Mouse (Mus musculus) forebrain, postnatal 0 days (tissue): Measurements from ENCODE around the gene Tmem170b. TPM values are rescaled to one million over a fixed set of nuclear protein-coding genes. Genes with fewer than 3 reads are reported as not detected.
A peak's percentile ranks its signal among the peaks of the same experiment; 100 is the strongest.

Source experiments
- ATAC-seq: fragments of 200-750 bp; cut with Nextera tagmentation; 2 replicates; pipeline ENCODE4 v1.8.0; 2017; ENCODE audit warnings: mild to moderate bottlenecking, moderate library complexity
- DNase-seq: peaks from one replicate; pipeline ENCODE4 v3.0.0-alpha.2; 2015
- H3K27ac ChIP-seq: fragments of 300-500 bp; sonication (generic); 2 replicates; pipeline ENCODE4 v1.5.1; 2014; ENCODE audit warnings: low read depth, mild to moderate bottlenecking, antibody characterized with exemption, low read length, moderate library complexity, mixed read lengths
- H3K27me3 ChIP-seq: fragments of 300-500 bp; sonication (generic); 2 replicates; pipeline ENCODE4 v1.6.1; 2014; ENCODE audit warnings: mild to moderate bottlenecking, low read length, mixed read lengths; ENCODE audit not compliant: insufficient read depth
- H3K36me3 ChIP-seq: fragments of 300-500 bp; sonication (generic); 2 replicates; pipeline ENCODE4 v1.6.1; 2014; ENCODE audit warnings: mild to moderate bottlenecking, moderate library complexity; ENCODE audit not compliant: insufficient read depth
- H3K4me1 ChIP-seq: fragments of 300-500 bp; sonication (generic); 2 replicates; pipeline ENCODE4 v1.6.1; 2014; ENCODE audit warnings: antibody characterized with exemption; ENCODE audit not compliant: insufficient read depth
- H3K4me2 ChIP-seq: fragments of 300-500 bp; sonication (generic); 2 replicates; pipeline ENCODE4 v1.6.1; 2014; ENCODE audit warnings: low read depth, mild to moderate bottlenecking, moderate library complexity
- H3K4me3 ChIP-seq: fragments of 300-500 bp; sonication (generic); 2 replicates; pipeline ENCODE4 v1.5.1; 2014; ENCODE audit warnings: low read depth, low read length, mixed read lengths
- H3K9ac ChIP-seq: fragments of 300-500 bp; sonication (generic); 2 replicates; pipeline ENCODE4 v1.6.1; 2014; ENCODE audit warnings: mild to moderate bottlenecking
- H3K9me3 ChIP-seq: fragments of 300-500 bp; sonication (generic); 2 replicates; pipeline ENCODE4 v1.6.1; 2016; ENCODE audit warnings: low read length
- CTCF ChIP-seq: sonication (generic); IDR thresholded peaks from 2 replicates; pipeline ENCODE4 v1.5.1; 2016; ENCODE audit warnings: antibody characterized with exemption, control low read depth, low read depth
- WGBS: fragments of 180-500 bp; shearing (Covaris S2); extraction: QIAGEN DNeasy Blood & Tissue Kit; methylation state at CpG from one replicate; pipeline ENCODE4 v1.1.7; 2014; 5-methylcytosine and 5-hydroxymethylcytosine counted together
- polyA plus RNA-seq: library from polyadenylated mRNA; unstranded; fragments of >200 nt; fragmentation: Nextera tagmentation; extraction: Ambion mirVana; gene quantifications from 2 replicates; pipeline ENCODE4 v1.2.1, GENCODE M21; 2015
- total RNA-seq: library from RNA; depleted of rRNA; stranded (reverse); fragments of >200 nt; gene quantifications from 2 replicates; pipeline ENCODE4 v1.2.3, GENCODE M21; 2014; rRNA removed

Gene Tmem170b
- 32.9 and 35.6 TPM in 2 replicates for total RNA-seq
- 19.2 and 33.7 TPM in 2 replicates for polyA plus RNA-seq

- Histone ChIP-seq H3K4me1 (peaks cover 20% of the 10 kb centered on the region), H3K9ac (peak within 1 kb of the TSS; percentile 97), H3K27ac (peak within 1 kb of the TSS; percentile 92), H3K4me2 (peak within 1 kb of the TSS; percentile 81), H3K36me3 (no peaks in the 10 kb centered on the region), H3K9me3 (no peaks in the 10 kb centered on the region), H3K27me3 (no peaks in the 10 kb centered on the region), H3K4me3 (peak within 1 kb of the TSS; percentile 99)
- TF ChIP-seq CTCF, result peak; percentile 23; the same call in 1 of the 2 replicates
- under 1% methylated on average over 68 of the region's 87 CpGs for WGBS
- ATAC-seq (peak; percentile 99), DNase-seq (peak; percentile 99)
Observed at GRCm38 (mm10) chr13:41605099-41606010, at the start of gene Tmem170b. Gene Tmem170b (plus strand): TSS chr13:41605907.

GRCm38 (mm10) chr13:41561024-41561423, 44.7 kb upstream of the Tmem170b start:
- 85% methylated on average over 4 of the region's 4 CpGs for WGBS
- no peak for ATAC-seq
- H3K36me3 ChIP-seq, result no peaks in the 10 kb centered on the region
- no peaks in the 10 kb centered on the region for H3K27me3 ChIP-seq
- H3K4me3 ChIP-seq, result no peak overlapping the region
- TF ChIP-seq CTCF, result no peak
- H3K4me2 ChIP-seq, result no peak overlapping the region
- H3K4me1 ChIP-seq, result no peaks in the 10 kb centered on the region
- H3K27ac ChIP-seq, result no peak overlapping the region
- no peak for DNase-seq
- H3K9me3 ChIP-seq, result no peaks in the 10 kb centered on the region
- no peak overlapping the region for H3K9ac ChIP-seq

- Histone ChIP-seq H3K4me1 (peaks cover 2% of the 10 kb centered on the region; the same call in 1 of the 2 replicates), H3K27ac (no peak overlapping the region), H3K4me2 (no peak overlapping the region), H3K9ac (no peak overlapping the region), H3K4me3 (no peak overlapping the region), H3K9me3 (no peaks in the 10 kb centered on the region), H3K27me3 (no peaks in the 10 kb centered on the region), H3K36me3 (no peaks in the 10 kb centered on the region)
- WGBS, result 83% methylated on average over 3 of the region's 3 CpGs
- TF ChIP-seq CTCF, result no peak
- no peak for ATAC-seq
- DNase-seq, result no peak
Observed at GRCm38 (mm10) chr13:41568421-41568820, 37.3 kb upstream of the Tmem170b start.

GRCm38 (mm10) chr13:41568926-41569325, 36.8 kb upstream of the Tmem170b start:
- Histone ChIP-seq H3K9ac (no peak overlapping the region), H3K4me1 (peaks cover 2% of the 10 kb centered on the region; the same call in 1 of the 2 replicates), H3K4me2 (no peak overlapping the region), H3K27ac (no peak overlapping the region), H3K4me3 (no peak overlapping the region), H3K36me3 (no peaks in the 10 kb centered on the region), H3K27me3 (no peaks in the 10 kb centered on the region), H3K9me3 (no peaks in the 10 kb centered on the region)
- DNase-seq, result no peak
- no peak for ATAC-seq
- TF ChIP-seq CTCF, result no peak
- WGBS, result 95% methylated on average over 8 of the region's 8 CpGs

GRCm38 (mm10) chr13:41569776-41570175, 35.9 kb upstream of the Tmem170b start:
- H3K9ac ChIP-seq, result no peak overlapping the region
- no peak overlapping the region for H3K4me3 ChIP-seq
- 83% methylated on average over 3 of the region's 3 CpGs for WGBS
- H3K27ac ChIP-seq, result no peak overlapping the region
- H3K36me3 ChIP-seq, result no peaks in the 10 kb centered on the region
- no peaks in the 10 kb centered on the region for H3K9me3 ChIP-seq
- ATAC-seq (no peak), DNase-seq (no peak)
- no peaks in the 10 kb centered on the region for H3K27me3 ChIP-seq
- H3K4me1 ChIP-seq, result peaks cover 2% of the 10 kb centered on the region; the same call in 1 of the 2 replicates
- H3K4me2 ChIP-seq, result no peak overlapping the region
- no peak for TF ChIP-seq CTCF

GRCm38 (mm10) chr13:41571368-41572350, 34.0 kb upstream of the Tmem170b start:
- ATAC-seq, result peak; percentile 79
- no peak overlapping the region for H3K9ac ChIP-seq

More at GRCm38 (mm10) chr13:41571368-41572350, 34.0 kb upstream of the Tmem170b start:
- Histone ChIP-seq H3K27ac (no peak overlapping the region), H3K27me3 (no peaks in the 10 kb centered on the region), H3K9me3 (0 out of 2 replicates have a peak, but pooled peaks cover 5% of the 10 kb centered on the region), H3K4me2 (peak overlapping the region; percentile 21; the same call in 1 of the 2 replicates), H3K36me3 (no peaks in the 10 kb centered on the region), H3K4me3 (no peak overlapping the region), H3K4me1 (peaks cover 2% of the 10 kb centered on the region; the same call in 1 of the 2 replicates)
- TF ChIP-seq CTCF, result peak; percentile 98
- DNase-seq, result peak; percentile 96
- WGBS, result 8% methylated on average over 13 of the region's 13 CpGs
